Mouse (Mus musculus) stomach, adult 2 months (tissue): Measurements from ENCODE around the gene Gbp4. TPM values are rescaled to one million over a fixed set of nuclear protein-coding genes. Genes with fewer than 3 reads are reported as not detected.

Experiments
- polyA plus RNA-seq: library from polyadenylated mRNA; depleted of rRNA; stranded (reverse); fragments of >200 nt; gene quantifications from 2 replicates; pipeline ENCODE4 v1.2.3, GENCODE M21; 2012; rRNA removed

Gene Gbp4
- 0.27 and 1.2 TPM in 2 replicates for polyA plus RNA-seq

GRCm38 (mm10) chr5:105139409-105140088 lies at the start of gene Gbp4, which contains the start of the genes Gbp9 and Gbp8:
Gene Gbp4 (minus strand): TSS chr5:105139586.
Gene Gbp9 (minus strand): TSS chr5:105139539.
Gene Gbp8 (minus strand): TSS chr5:105139540.

Other genes starting within 250 kb of the Gbp4 start
- 0.16 TPM in 1 of 2 replicates, not detected in the other for gene Abcg3, start 156.9 kb downstream of the Gbp4 start, polyA plus RNA-seq
- 0.17 and 0.50 TPM in 2 replicates for gene Gbp9, start within 50 bp of the Gbp4 start, polyA plus RNA-seq
- 0.08 TPM in 1 of 2 replicates, not detected in the other for gene Gbp8, start within 50 bp of the Gbp4 start, polyA plus RNA-seq
- gene Gbp10, start 99.9 kb upstream of the Gbp4 start, polyA plus RNA-seq, result 0.05 TPM in 1 of 2 replicates, not detected in the other
- gene Gm43302, start 154.1 kb upstream of the Gbp4 start, polyA plus RNA-seq, result 0.13 TPM in 1 of 2 replicates, not detected in the other
- gene Gbp6, start 154.1 kb upstream of the Gbp4 start, polyA plus RNA-seq, result 0.23 and 0.40 TPM in 2 replicates